Mouse (Mus musculus) G1E (cell line): ENCODE results near the gene Dicer1.

ENCODE experiments used
- CTCF ChIP-seq: IDR thresholded peaks from 2 replicates; pipeline ENCODE4 v1.5.1; 2012; ENCODE audit warnings: low read depth, low read length, inconsistent platforms, mixed read lengths
- GATA1 ChIP-seq: IDR thresholded peaks from 2 replicates; pipeline ENCODE4 v1.6.1; 2012; ENCODE audit warnings: borderline replicate concordance, low read length, inconsistent platforms, mixed read lengths
- GATA2 ChIP-seq: IDR thresholded peaks from 2 replicates; pipeline ENCODE4 v1.6.1; 2012; ENCODE audit warnings: low read depth, low read length, inconsistent platforms, borderline replicate concordance
- POLR2AphosphoS5 ChIP-seq: IDR thresholded peaks from 2 replicates; pipeline ENCODE4 v1.6.1; 2012; ENCODE audit warnings: low read depth, low read length, inconsistent platforms; ENCODE audit not compliant: insufficient replicate concordance
- TAL1 ChIP-seq: conservative IDR thresholded peaks from 2 replicates; pipeline ENCODE4 v1.6.1; 2012; ENCODE audit warnings: low read depth, low read length, inconsistent platforms, mixed read lengths

DNA sequence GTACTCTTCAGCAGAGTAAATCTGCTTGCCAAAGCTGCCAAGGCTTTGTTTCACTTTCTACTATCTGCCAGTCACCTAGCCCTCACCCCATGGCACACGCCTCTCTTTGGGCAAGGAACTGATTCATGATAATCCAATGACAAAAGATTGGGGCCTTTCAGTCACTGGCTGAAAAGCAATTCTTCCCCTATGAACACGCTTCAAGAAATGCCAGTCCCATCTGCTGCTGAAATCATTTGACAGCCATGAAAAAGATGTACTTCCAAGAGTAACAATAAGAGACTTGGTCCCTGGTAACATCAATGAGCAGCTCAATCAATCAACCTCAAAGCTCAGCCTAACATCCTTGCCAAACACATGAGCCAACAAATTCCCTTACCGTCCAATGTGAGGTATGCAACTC lies 15.8 kb downstream of the Dicer1 start:
- TF ChIP-seq CTCF (no peak), GATA1 (no peak), TAL1 (no peak), GATA2 (no peak), POLR2AphosphoS5 (no peak)
